Mouse (Mus musculus): ENCODE results near the gene Pcsk4. TPM values are rescaled to one million over a fixed set of nuclear protein-coding genes. Genes with fewer than 3 reads are reported as not detected.

Gene Pcsk4
- polyA plus RNA-seq, 1 experiment from 2014 or later: 8.5 TPM

DNA sequence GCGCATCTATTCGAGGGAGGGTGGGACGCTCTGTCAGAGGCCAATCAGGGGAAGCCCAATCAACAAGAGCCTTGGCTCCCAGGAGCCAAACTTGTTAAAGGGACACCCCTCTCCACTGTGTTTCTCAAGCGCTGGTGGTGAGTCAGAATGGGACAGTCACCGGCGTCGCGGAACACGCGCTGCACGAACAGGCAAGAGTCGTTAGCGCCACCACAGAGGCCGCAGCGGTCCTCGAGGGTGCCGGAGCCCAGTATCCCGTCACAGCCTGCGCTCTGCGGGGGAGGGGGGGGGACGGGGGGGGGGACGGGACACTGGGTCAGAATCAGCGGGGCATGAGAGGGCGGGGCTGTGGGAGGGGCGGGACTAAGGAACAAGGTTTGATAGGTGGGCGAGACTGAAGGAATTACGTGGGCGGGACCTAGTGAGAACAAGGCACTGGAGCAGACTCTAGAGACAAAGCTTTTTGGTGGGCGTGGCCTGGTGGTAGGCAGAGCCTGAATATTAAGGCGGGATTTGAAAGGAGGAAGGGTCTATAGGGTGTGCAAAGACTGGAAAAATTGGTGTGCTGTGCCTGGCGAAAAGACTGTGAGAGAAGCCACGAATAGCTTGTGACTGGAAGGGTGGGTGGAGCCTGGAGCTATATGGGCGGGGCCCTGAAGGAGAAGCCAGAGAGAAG, 13.6 kb upstream of the Pcsk4 start:
- peaks cover 69% of the 10 kb centered on the region for H3K27me3 ChIP-seq (replicated peaks; ENCODE audit: control insufficient read depth, insufficient read depth, low read length)
- no peak overlapping the region for H3K27ac ChIP-seq (ENCODE audit: low read depth, low read length)
- WGBS: under 1% methylated on average over 32 of the region's 33 CpGs
- peak overlapping the region; percentile 35 for H3K9ac ChIP-seq (ENCODE audit: low read depth, low read length)
- H3K4me2 ChIP-seq (ENCODE audit: low read length): peak overlapping the region; percentile 68
- no peaks in the 10 kb centered on the region for H3K9me3 ChIP-seq (ENCODE audit: control insufficient read depth, low read length)
- peaks cover 20% of the 10 kb centered on the region for H3K4me1 ChIP-seq (ENCODE audit: control insufficient read depth, insufficient read depth, low read depth, low read length)
- ATAC-seq: peak; percentile 68
- peak overlapping the region; percentile 41 for H3K4me3 ChIP-seq (ENCODE audit: low read length)
- no peaks in the 10 kb centered on the region for H3K36me3 ChIP-seq (ENCODE audit: control insufficient read depth, insufficient read depth, low read length)

DNA sequence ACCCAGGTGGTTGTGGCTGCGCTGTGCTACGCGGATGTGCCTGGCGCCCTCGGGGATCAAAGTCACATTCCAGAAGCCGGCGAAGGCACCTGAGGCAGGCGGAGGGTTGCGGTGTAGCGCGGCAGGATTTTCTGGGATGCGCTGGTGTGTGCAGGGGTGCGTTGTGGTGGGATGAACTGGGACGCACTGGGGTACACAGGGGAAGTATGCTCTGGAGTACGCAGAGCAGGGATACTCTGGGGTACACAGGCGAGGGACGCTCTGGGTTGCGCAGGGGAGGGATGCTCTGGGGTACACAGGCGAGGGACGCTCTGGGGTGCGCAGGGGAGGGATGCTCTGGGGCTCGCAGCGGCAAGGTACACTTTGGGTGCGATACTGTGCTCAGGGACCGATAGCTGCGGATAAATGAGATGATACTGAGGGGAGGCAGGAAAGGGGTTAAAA, 13.0 kb upstream of the Pcsk4 start:
- Histone ChIP-seq H3K4me1 (ENCODE audit: control insufficient read depth, insufficient read depth, low read depth, low read length) (peaks cover 20% of the 10 kb centered on the region), H3K9ac (ENCODE audit: low read depth, low read length) (no peak overlapping the region), H3K36me3 (ENCODE audit: control insufficient read depth, insufficient read depth, low read length) (no peaks in the 10 kb centered on the region), H3K9me3 (ENCODE audit: control insufficient read depth, low read length) (no peaks in the 10 kb centered on the region), H3K4me2 (ENCODE audit: low read length) (peak overlapping the region; percentile 68), H3K4me3 (ENCODE audit: low read length) (peak overlapping the region; percentile 41), H3K27ac (ENCODE audit: low read depth, low read length) (no peak overlapping the region), H3K27me3 (replicated peaks; ENCODE audit: control insufficient read depth, insufficient read depth, low read length) (peaks cover 63% of the 10 kb centered on the region)
- peak; percentile 34 for ATAC-seq
- WGBS: 2% methylated on average over 26 of the region's 26 CpGs

DNA sequence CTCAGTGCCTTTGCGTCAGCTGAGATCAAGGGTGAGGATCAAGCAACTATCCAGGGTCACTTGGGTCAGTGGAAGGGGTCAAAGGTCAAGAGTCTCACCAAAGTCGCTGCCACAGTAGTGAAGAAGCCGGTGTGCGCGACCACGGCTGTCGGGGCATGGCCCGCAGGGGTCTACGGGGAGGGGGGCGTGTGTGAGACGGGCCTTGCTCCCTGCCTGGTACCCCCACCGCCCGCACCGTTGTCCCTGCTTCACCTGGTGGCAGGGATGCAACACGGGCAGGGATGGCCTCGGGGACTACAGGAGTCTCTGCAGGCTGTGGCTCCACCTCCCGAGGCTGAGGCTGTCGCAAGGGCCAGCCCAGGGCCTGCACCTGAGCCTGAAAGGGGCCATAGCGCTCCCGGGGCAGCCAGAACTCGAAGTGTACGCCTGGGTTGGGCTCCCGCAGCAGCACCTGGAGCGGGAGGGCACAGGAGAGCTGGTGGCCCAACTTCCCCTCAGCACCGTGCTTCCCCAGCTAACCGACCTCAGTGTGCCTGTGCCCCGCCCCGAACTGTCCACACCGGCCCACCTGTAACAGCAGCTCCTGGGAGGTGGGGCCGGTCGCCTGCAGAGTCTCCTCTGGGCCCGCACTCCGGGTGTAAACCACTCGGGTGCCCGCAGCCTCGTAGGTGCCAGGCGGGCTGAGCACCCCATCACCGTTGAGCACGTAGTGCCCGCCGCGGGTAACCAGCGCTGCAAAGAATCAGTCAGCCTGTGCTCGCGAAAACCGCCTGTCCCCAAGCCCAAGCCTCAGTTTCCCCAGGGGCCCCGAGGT, 12.4 kb upstream of the Pcsk4 start:
- H3K27me3 ChIP-seq (replicated peaks; ENCODE audit: control insufficient read depth, insufficient read depth, low read length): peaks cover 59% of the 10 kb centered on the region
- H3K9me3 ChIP-seq (ENCODE audit: control insufficient read depth, low read length): no peaks in the 10 kb centered on the region
- no peaks in the 10 kb centered on the region for H3K36me3 ChIP-seq (ENCODE audit: control insufficient read depth, insufficient read depth, low read length)
- ATAC-seq: no peak
- H3K4me1 ChIP-seq (ENCODE audit: control insufficient read depth, insufficient read depth, low read depth, low read length): peaks cover 20% of the 10 kb centered on the region
- H3K4me3 ChIP-seq (ENCODE audit: low read length): peak overlapping the region; percentile 41
- peak overlapping the region; percentile 68 for H3K4me2 ChIP-seq (ENCODE audit: low read length)
- no peak overlapping the region for H3K9ac ChIP-seq (ENCODE audit: low read depth, low read length)
- H3K27ac ChIP-seq (ENCODE audit: low read depth, low read length): no peak overlapping the region
- 3% methylated on average over 42 of the region's 47 CpGs for WGBS

DNA sequence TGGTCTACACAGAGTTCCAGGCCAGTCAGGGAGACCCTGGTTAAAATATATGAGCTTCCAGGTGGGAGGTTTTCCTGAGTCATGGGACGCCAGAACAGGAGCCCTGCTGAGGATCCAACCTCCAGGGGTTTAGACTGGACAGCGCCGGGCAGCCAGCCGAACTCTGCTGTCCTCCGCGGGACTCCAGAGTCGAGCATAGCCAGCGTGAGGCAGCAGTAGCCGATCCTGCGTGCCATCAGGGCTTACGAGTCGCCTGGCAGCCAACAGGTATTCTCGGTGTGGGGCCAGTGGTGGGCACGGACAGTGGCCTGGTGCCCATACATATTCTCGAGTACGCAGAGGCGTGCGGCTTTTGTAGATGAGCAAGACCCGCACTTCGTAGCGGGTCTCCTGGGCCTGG, 11.7 kb upstream of the Pcsk4 start:
- ATAC-seq: no peak
- Histone ChIP-seq H3K27ac (ENCODE audit: low read depth, low read length) (no peak overlapping the region), H3K4me1 (ENCODE audit: control insufficient read depth, insufficient read depth, low read depth, low read length) (peaks cover 20% of the 10 kb centered on the region), H3K4me3 (ENCODE audit: low read length) (no peak overlapping the region), H3K9ac (ENCODE audit: low read depth, low read length) (no peak overlapping the region), H3K36me3 (ENCODE audit: control insufficient read depth, insufficient read depth, low read length) (no peaks in the 10 kb centered on the region), H3K27me3 (replicated peaks; ENCODE audit: control insufficient read depth, insufficient read depth, low read length) (peaks cover 55% of the 10 kb centered on the region), H3K9me3 (ENCODE audit: control insufficient read depth, low read length) (no peaks in the 10 kb centered on the region), H3K4me2 (ENCODE audit: low read length) (no peak overlapping the region)
- WGBS: 15% methylated on average over 21 of the region's 21 CpGs

GRCm38 (mm10) chr10:80339941-80340750, 10.8 kb upstream of the Pcsk4 start:
- peaks cover 46% of the 10 kb centered on the region for H3K27me3 ChIP-seq (replicated peaks; ENCODE audit: control insufficient read depth, insufficient read depth, low read length)
- H3K36me3 ChIP-seq (ENCODE audit: control insufficient read depth, insufficient read depth, low read length): no peaks in the 10 kb centered on the region
- H3K9me3 ChIP-seq (ENCODE audit: control insufficient read depth, low read length): no peaks in the 10 kb centered on the region
- 0 out of 2 replicates have a peak overlapping the region, but pooled peaks have one; percentile 12 for H3K4me3 ChIP-seq (ENCODE audit: low read length)
- peak; percentile 34 for ATAC-seq
- no peak overlapping the region; the same call in 1 of the 2 replicates for H3K9ac ChIP-seq (ENCODE audit: low read depth, low read length)
- no peak overlapping the region for H3K27ac ChIP-seq (ENCODE audit: low read depth, low read length)
- WGBS: 22% methylated on average over 19 of the region's 19 CpGs
- peaks cover 20% of the 10 kb centered on the region for H3K4me1 ChIP-seq (ENCODE audit: control insufficient read depth, insufficient read depth, low read depth, low read length)
- peak overlapping the region; percentile 27 for H3K4me2 ChIP-seq (ENCODE audit: low read length)

DNA sequence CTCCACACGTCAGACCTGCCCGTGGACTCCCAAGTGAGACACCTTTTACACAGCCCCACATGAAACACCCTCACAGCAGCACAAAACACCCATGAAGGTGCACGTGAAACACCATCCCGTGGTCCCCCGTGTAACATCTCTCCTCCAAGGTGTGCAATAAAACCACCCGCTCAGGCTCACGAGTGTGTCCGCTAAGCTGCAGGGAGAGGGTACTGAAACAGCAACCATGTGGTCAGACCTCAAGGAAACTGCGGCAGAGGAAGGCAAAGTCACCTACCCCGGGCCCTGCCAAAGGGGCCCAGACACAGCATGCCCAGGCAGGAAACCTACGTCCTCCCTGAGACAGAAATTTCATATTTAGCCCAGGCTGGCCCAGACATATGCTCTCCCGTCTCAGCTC, 7.0 kb upstream of the Pcsk4 start:
- H3K4me3 ChIP-seq (ENCODE audit: low read length): no peak overlapping the region
- H3K9ac ChIP-seq (ENCODE audit: low read depth, low read length): no peak overlapping the region
- H3K4me2 ChIP-seq (ENCODE audit: low read length): no peak overlapping the region
- H3K9me3 ChIP-seq (ENCODE audit: control insufficient read depth, low read length): no peaks in the 10 kb centered on the region
- no peak for ATAC-seq
- H3K27ac ChIP-seq (ENCODE audit: low read depth, low read length): no peak overlapping the region
- H3K36me3 ChIP-seq (ENCODE audit: control insufficient read depth, insufficient read depth, low read length): no peaks in the 10 kb centered on the region
- H3K4me1 ChIP-seq (ENCODE audit: control insufficient read depth, insufficient read depth, low read depth, low read length): no peaks in the 10 kb centered on the region; the same call in 1 of the 2 replicates
- peaks cover 9% of the 10 kb centered on the region for H3K27me3 ChIP-seq (replicated peaks; ENCODE audit: control insufficient read depth, insufficient read depth, low read length)
- WGBS: 89% methylated on average over 12 of the region's 12 CpGs

GRCm38 (mm10) chr10:80332525-80332989, 3.3 kb upstream of the Pcsk4 start:
- Histone ChIP-seq H3K27ac (ENCODE audit: low read depth, low read length) (no peak overlapping the region), H3K4me1 (ENCODE audit: control insufficient read depth, insufficient read depth, low read depth, low read length) (peaks cover 8% of the 10 kb centered on the region), H3K4me3 (ENCODE audit: low read length) (no peak overlapping the region), H3K27me3 (replicated peaks; ENCODE audit: control insufficient read depth, insufficient read depth, low read length) (no peaks in the 10 kb centered on the region), H3K9me3 (ENCODE audit: control insufficient read depth, low read length) (no peaks in the 10 kb centered on the region), H3K36me3 (ENCODE audit: control insufficient read depth, insufficient read depth, low read length) (no peaks in the 10 kb centered on the region), H3K9ac (ENCODE audit: low read depth, low read length) (no peak overlapping the region), H3K4me2 (ENCODE audit: low read length) (no peak overlapping the region)
- ATAC-seq: no peak
- 75% methylated on average over 5 of the region's 5 CpGs for WGBS

GRCm38 (mm10) chr10:80331636-80332524, 2.6 kb upstream of the Pcsk4 start:
- peaks cover 8% of the 10 kb centered on the region for H3K4me1 ChIP-seq (ENCODE audit: control insufficient read depth, insufficient read depth, low read depth, low read length)
- H3K9me3 ChIP-seq (ENCODE audit: control insufficient read depth, low read length): no peaks in the 10 kb centered on the region
- WGBS: 72% methylated on average over 10 of the region's 10 CpGs
- H3K36me3 ChIP-seq (ENCODE audit: control insufficient read depth, insufficient read depth, low read length): no peaks in the 10 kb centered on the region
- H3K27me3 ChIP-seq (replicated peaks; ENCODE audit: control insufficient read depth, insufficient read depth, low read length): no peaks in the 10 kb centered on the region
- H3K4me2 ChIP-seq (ENCODE audit: low read length): no peak overlapping the region
- no peak overlapping the region for H3K9ac ChIP-seq (ENCODE audit: low read depth, low read length)
- H3K4me3 ChIP-seq (ENCODE audit: low read length): no peak overlapping the region
- H3K27ac ChIP-seq (ENCODE audit: low read depth, low read length): no peak overlapping the region
- ATAC-seq: no peak
